Mouse (Mus musculus): ENCODE data around the gene Phyhd1.

GRCm38 (mm10) chr2:30255631-30256395 is 10.2 kb upstream of the Phyhd1 start:
- TF ChIP-seq CTCF (IDR thresholded peaks at IDR 0.05; ENCODE audit: control insufficient read depth, insufficient read depth, insufficient replicate concordance, low read depth, low read length), result no peak
- no peak for TF ChIP-seq POLR2A (IDR thresholded peaks at IDR 0.05; ENCODE audit: control insufficient read depth, low read depth, low read length)
